Mouse (Mus musculus): Measurements from ENCODE around the gene Tefm. TPM values are rescaled to one million over a fixed set of nuclear protein-coding genes. Genes with fewer than 3 reads are reported as not detected.
"Not testable (repeated sequence)": the region's sequence is repeated elsewhere in the genome, so short reads cannot be mapped to it uniquely, and the experiment has no call there.

The Tefm gene
- polyA plus RNA-seq (2016; fragmentation: Nextera tagmentation; extraction: Ambion mirVana), result 32.4 and 34.9 TPM in 2 replicates

- Histone ChIP-seq H3K4me3 (replicated peaks) (peak within 1 kb of the TSS; percentile 76), H3K36me3 (peaks cover 33% of the 10 kb centered on the region), H3K4me1 (replicated peaks) (peaks cover 10% of the 10 kb centered on the region), H3K27me3 (no peaks in the 10 kb centered on the region), H3K9ac (replicated peaks) (peak within 1 kb of the TSS; percentile 83), H3K9me3 (no peaks in the 10 kb centered on the region), H3K27ac (peak within 1 kb of the TSS; percentile 87), H3K4me2 (peak within 1 kb of the TSS; percentile 60)
- under 1% methylated on average over 40 of the region's 40 CpGs for WGBS
- ATAC-seq (ENCODE audit: insufficient number of reproducible peaks, insufficient read depth, low FRiP score, low TSS enrichment, low read depth), result peak; percentile 92
These were observed at the start of gene Tefm for GRCm38 (mm10) chr11:80141825-80142521. Tefm (minus strand) TSS chr11:80142175.

GRCm38 (mm10) chr11:80190280-80190679 is 48.3 kb upstream of the Tefm start:
- WGBS, result 69% methylated on average over 4 of the region's 4 CpGs
- ATAC-seq (ENCODE audit: insufficient number of reproducible peaks, insufficient read depth, low FRiP score, low TSS enrichment, low read depth), result no peak
- no peak overlapping the region for H3K9ac ChIP-seq (replicated peaks)
- H3K4me2 ChIP-seq, result no peak overlapping the region
- H3K4me1 ChIP-seq (replicated peaks), result no peaks in the 10 kb centered on the region
- H3K4me3 ChIP-seq (replicated peaks), result no peak overlapping the region
- H3K27me3 ChIP-seq, result no peaks in the 10 kb centered on the region
- peaks cover 15% of the 10 kb centered on the region for H3K36me3 ChIP-seq
- H3K27ac ChIP-seq, result no peak overlapping the region
- H3K9me3 ChIP-seq, result no peaks in the 10 kb centered on the region

DNA sequence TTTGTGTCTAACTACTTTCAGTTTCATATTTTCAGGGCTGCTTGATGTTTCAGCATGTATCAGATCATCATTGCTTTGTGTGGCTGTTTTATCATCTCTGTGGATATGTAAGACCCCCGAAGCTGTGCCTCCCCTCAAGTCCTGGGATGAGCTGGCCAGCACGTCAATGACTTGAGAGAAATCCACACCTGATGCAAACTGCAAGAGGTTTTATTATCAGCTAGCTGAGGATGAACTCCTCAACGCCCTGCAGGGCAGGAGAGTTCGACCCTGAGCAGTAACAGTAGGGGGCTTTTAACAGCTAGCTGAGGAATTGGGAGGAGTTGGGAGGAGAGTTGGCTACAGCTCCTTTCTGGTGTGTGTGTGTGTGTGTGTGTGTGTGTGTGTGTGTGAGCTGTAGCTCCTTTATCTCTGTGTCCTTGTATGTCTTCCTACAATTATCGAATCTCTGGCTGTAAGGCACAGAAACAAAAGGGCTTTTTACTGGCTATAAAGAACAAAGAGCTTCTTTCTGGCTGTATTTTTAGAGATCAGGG is 43.5 kb upstream of the Tefm start:
- not testable (repeated sequence) for H3K36me3 ChIP-seq; H3K4me1 ChIP-seq (replicated peaks); H3K27ac ChIP-seq; ATAC-seq (ENCODE audit: insufficient number of reproducible peaks, insufficient read depth, low FRiP score, low TSS enrichment, low read depth); H3K9me3 ChIP-seq; H3K4me3 ChIP-seq (replicated peaks); H3K27me3 ChIP-seq; H3K9ac ChIP-seq (replicated peaks); H3K4me2 ChIP-seq
- WGBS, result 61% methylated on average over 5 of the region's 5 CpGs

DNA sequence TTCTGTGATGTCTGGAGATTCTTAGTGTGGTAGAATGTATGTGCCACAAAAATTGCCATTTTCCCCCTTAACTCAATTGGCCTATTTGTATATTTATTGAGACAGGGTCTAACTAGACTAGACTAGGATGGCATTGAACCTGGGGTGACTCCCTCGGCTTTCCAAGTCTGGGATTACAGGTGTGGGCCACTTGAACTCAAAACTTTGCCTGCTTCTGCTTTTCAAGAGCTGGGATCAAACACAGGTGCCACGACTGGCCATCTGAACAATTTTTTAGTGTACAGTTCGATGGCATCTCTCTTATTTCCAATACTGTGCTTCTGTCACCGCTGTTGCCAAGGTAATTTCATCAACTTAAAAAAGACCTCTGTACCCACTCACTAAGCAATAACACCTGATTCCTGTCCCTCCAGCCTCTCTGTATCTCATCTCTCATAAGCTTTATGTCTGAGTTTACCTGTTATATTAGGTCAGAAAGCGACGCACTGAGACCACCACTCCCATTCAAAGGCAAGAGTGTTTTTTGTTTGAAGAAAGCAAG is 42.6 kb upstream of the Tefm start:
- H3K4me2 ChIP-seq, result peak overlapping the region; percentile 77
- H3K36me3 ChIP-seq, result no peaks in the 10 kb centered on the region
- H3K27me3 ChIP-seq, result no peaks in the 10 kb centered on the region
- H3K27ac ChIP-seq, result 0 out of 2 replicates have a peak overlapping the region, but pooled peaks have one; percentile 78
- peak overlapping the region; percentile 66 for H3K4me3 ChIP-seq (replicated peaks)
- no peaks in the 10 kb centered on the region for H3K4me1 ChIP-seq (replicated peaks)
- no peaks in the 10 kb centered on the region for H3K9me3 ChIP-seq
- H3K9ac ChIP-seq (replicated peaks), result no peak overlapping the region
- no peak for ATAC-seq (ENCODE audit: insufficient number of reproducible peaks, insufficient read depth, low FRiP score, low TSS enrichment, low read depth)
- 95% methylated on average over 6 of the region's 6 CpGs for WGBS

DNA sequence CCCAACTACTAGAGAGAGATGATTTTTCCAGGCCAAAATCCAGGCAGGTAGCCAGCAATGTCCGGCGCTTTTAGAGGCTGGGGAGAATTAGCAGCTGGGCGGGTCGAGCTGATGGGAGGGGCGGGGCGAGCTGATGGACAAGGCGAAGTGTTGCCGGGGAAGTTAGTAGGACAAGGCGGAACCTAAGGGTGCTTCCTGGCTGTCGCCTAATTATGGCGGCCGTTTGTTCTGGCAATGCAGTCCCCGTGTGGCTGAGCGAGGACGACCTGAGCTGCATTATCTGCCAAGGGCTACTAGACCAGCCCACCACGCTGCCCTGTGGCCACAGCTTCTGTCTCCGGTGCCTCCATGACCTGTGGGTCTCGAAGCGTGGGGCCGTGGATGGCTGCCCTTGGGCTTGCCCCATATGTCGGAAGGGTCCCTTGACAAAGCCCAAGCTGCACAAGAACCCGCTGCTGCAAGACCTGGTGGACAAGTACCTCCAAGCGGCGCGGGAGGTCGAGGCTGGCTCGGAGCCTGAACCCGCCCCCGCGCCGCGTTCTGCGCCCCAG is 41.8 kb upstream of the Tefm start, which contains the start of gene Rnf135:
Rnf135 (plus strand) TSS at position 147 of the 551 bp plus-strand sequence.
- Histone ChIP-seq H3K27me3 (no peaks in the 10 kb centered on the region), H3K9me3 (no peaks in the 10 kb centered on the region), H3K9ac (replicated peaks) (peak within 1 kb of the TSS; percentile 75), H3K4me3 (replicated peaks) (peak within 1 kb of the TSS; percentile 66), H3K4me2 (peak within 1 kb of the TSS; percentile 77), H3K4me1 (replicated peaks) (no peaks in the 10 kb centered on the region), H3K27ac (peak within 1 kb of the TSS; percentile 78), H3K36me3 (no peaks in the 10 kb centered on the region)
- peak; percentile 87 for ATAC-seq (ENCODE audit: insufficient number of reproducible peaks, insufficient read depth, low FRiP score, low TSS enrichment, low read depth)
- 1% methylated on average over 33 of the region's 33 CpGs for WGBS

GRCm38 (mm10) chr11:80183054-80183704 is 41.2 kb upstream of the Tefm start:
- not testable (repeated sequence) for H3K36me3 ChIP-seq; H3K27me3 ChIP-seq; H3K4me1 ChIP-seq (replicated peaks); ATAC-seq (ENCODE audit: insufficient number of reproducible peaks, insufficient read depth, low FRiP score, low TSS enrichment, low read depth); H3K9me3 ChIP-seq
- Histone ChIP-seq H3K4me3 (replicated peaks) (peak overlapping the region; percentile 66), H3K27ac (peak overlapping the region; percentile 78; the same call in 1 of the 2 replicates), H3K9ac (replicated peaks) (peak overlapping the region; percentile 75), H3K4me2 (peak overlapping the region; percentile 77)
- 41% methylated on average over 12 of the region's 12 CpGs for WGBS

GRCm38 (mm10) chr11:80181021-80181749 is 39.2 kb upstream of the Tefm start:
- Histone ChIP-seq H3K4me2 (no peak overlapping the region), H3K4me3 (replicated peaks) (no peak overlapping the region), H3K27ac (no peak overlapping the region), H3K4me1 (replicated peaks) (no peaks in the 10 kb centered on the region), H3K9ac (replicated peaks) (no peak overlapping the region), H3K27me3 (no peaks in the 10 kb centered on the region), H3K9me3 (no peaks in the 10 kb centered on the region), H3K36me3 (no peaks in the 10 kb centered on the region)
- WGBS, result 78% methylated on average over 5 of the region's 5 CpGs
- ATAC-seq (ENCODE audit: insufficient number of reproducible peaks, insufficient read depth, low FRiP score, low TSS enrichment, low read depth), result no peak

DNA sequence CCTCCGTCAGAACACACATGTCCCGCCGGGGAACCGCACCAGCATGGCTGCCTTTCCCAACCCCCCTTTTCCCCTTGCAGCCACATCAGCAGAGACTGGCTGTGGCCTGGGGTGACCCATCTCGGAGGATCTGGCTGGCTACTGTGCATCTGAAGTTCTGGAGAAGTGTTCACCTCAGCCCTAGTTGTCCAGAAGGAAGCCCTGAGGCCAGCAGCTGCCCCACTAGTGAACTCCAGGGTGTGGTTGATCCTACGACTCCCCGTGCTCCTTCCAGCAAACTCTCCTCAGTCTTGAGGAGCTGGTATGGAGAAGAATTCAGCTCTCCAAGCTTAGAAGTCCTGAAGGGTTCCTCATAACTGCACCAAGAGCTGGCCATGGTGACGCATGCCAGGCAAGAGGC is 36.3 kb upstream of the Tefm start:
- Histone ChIP-seq H3K4me2 (no peak overlapping the region), H3K36me3 (no peaks in the 10 kb centered on the region), H3K9me3 (no peaks in the 10 kb centered on the region), H3K27me3 (no peaks in the 10 kb centered on the region), H3K27ac (no peak overlapping the region), H3K9ac (replicated peaks) (no peak overlapping the region), H3K4me3 (replicated peaks) (no peak overlapping the region), H3K4me1 (replicated peaks) (no peaks in the 10 kb centered on the region)
- WGBS, result 84% methylated on average over 8 of the region's 8 CpGs
- no peak for ATAC-seq (ENCODE audit: insufficient number of reproducible peaks, insufficient read depth, low FRiP score, low TSS enrichment, low read depth)

- no peak overlapping the region for H3K9ac ChIP-seq (replicated peaks)
- ATAC-seq (ENCODE audit: insufficient number of reproducible peaks, insufficient read depth, low FRiP score, low TSS enrichment, low read depth), result no peak
- H3K9me3 ChIP-seq, result no peaks in the 10 kb centered on the region
- WGBS, result 80% methylated on average over 11 of the region's 11 CpGs
- no peaks in the 10 kb centered on the region for H3K27me3 ChIP-seq
- no peaks in the 10 kb centered on the region for H3K36me3 ChIP-seq
- H3K4me3 ChIP-seq (replicated peaks), result no peak overlapping the region
- H3K4me2 ChIP-seq, result no peak overlapping the region
- no peaks in the 10 kb centered on the region for H3K4me1 ChIP-seq (replicated peaks)
- H3K27ac ChIP-seq, result no peak overlapping the region
These were observed 35.2 kb upstream of the Tefm start for GRCm38 (mm10) chr11:80176911-80177895.

All from limb, embryonic 12.5 days (tissue).